Mouse (Mus musculus) embryonic facial prominence, embryonic 15.5 days (tissue): ENCODE results near the gene Yif1b. TPM values are rescaled to one million over a fixed set of nuclear protein-coding genes. Genes with fewer than 3 reads are reported as not detected.

Experiments
- ATAC-seq: fragments of 200-750 bp; cut with Nextera tagmentation; 2 replicates; pipeline ENCODE4 v1.8.0; 2017; ENCODE audit warnings: low read depth, moderate TSS enrichment; ENCODE audit not compliant: insufficient number of reproducible peaks, low FRiP score, low TSS enrichment
- H3K27ac ChIP-seq: fragments of 300-500 bp; sonication (generic); replicated peaks from 2 replicates; pipeline ENCODE4 v1.5.1; 2015; ENCODE audit warnings: mild to moderate bottlenecking, inconsistent platforms
- H3K27me3 ChIP-seq: fragments of 300-500 bp; sonication (generic); 2 replicates; pipeline ENCODE4 v1.6.1; 2015; ENCODE audit warnings: inconsistent platforms
- H3K36me3 ChIP-seq: fragments of 300-500 bp; sonication (generic); 2 replicates; pipeline ENCODE4 v1.6.1; 2015; ENCODE audit warnings: mild to moderate bottlenecking, inconsistent platforms
- H3K4me1 ChIP-seq: fragments of 300-500 bp; sonication (generic); 2 replicates; pipeline ENCODE4 v1.6.1; 2015; ENCODE audit warnings: inconsistent platforms
- H3K4me2 ChIP-seq: fragments of 300-500 bp; sonication (generic); replicated peaks from 2 replicates; pipeline ENCODE4 v1.6.1; 2015; ENCODE audit warnings: mild to moderate bottlenecking, inconsistent platforms
- H3K4me3 ChIP-seq: fragments of 300-500 bp; sonication (generic); replicated peaks from 2 replicates; pipeline ENCODE4 v1.5.1; 2015; ENCODE audit warnings: mild to moderate bottlenecking, inconsistent platforms
- H3K9ac ChIP-seq: fragments of 300-500 bp; sonication (generic); 2 replicates; pipeline ENCODE4 v1.6.1; 2015; ENCODE audit warnings: inconsistent platforms
- H3K9me3 ChIP-seq: fragments of 300-500 bp; sonication (generic); replicated peaks from 2 replicates; pipeline ENCODE4 v1.6.1; 2016; ENCODE audit warnings: inconsistent platforms
- WGBS: fragments of 180-500 bp; shearing (Covaris S2); methylation state at CpG from one replicate; pipeline ENCODE4 v1.1.7; 2015; 5-methylcytosine and 5-hydroxymethylcytosine counted together
- polyA plus RNA-seq: library from polyadenylated mRNA; unstranded; fragments of >200 nt; fragmentation: Nextera tagmentation; extraction: Ambion mirVana; gene quantifications from 2 replicates; pipeline ENCODE4 v1.2.1, GENCODE M21; 2015

The Yif1b gene
- polyA plus RNA-seq, 1 experiment from 2014 or later: 121 TPM

- Histone ChIP-seq H3K4me3 (peak overlapping the region; percentile 61), H3K9ac (peak overlapping the region; percentile 55; the same call in 1 of the 2 replicates), H3K4me1 (peaks cover 21% of the 10 kb centered on the region), H3K36me3 (no peaks in the 10 kb centered on the region), H3K27me3 (peaks cover 27% of the 10 kb centered on the region), H3K27ac (peak overlapping the region; percentile 89; the same call in 1 of the 2 replicates), H3K9me3 (no peaks in the 10 kb centered on the region), H3K4me2 (peak overlapping the region; percentile 99)
- ATAC-seq: 0 out of 2 replicates have a peak, but pooled peaks have one; percentile 1
- WGBS: 10% methylated on average over 21 of the region's 21 CpGs
Observed at GRCm38 (mm10) chr7:29282074-29282554, 44.0 kb downstream of the Yif1b start.

GRCm38 (mm10) chr7:29283876-29284275 lies 45.7 kb downstream of the Yif1b start:
- no peak for ATAC-seq
- Histone ChIP-seq H3K4me1 (peaks cover 26% of the 10 kb centered on the region), H3K4me3 (no peak overlapping the region), H3K27ac (no peak overlapping the region), H3K9me3 (no peaks in the 10 kb centered on the region), H3K9ac (no peak overlapping the region), H3K27me3 (peaks cover 27% of the 10 kb centered on the region), H3K4me2 (no peak overlapping the region), H3K36me3 (no peaks in the 10 kb centered on the region)
- 81% methylated on average over 4 of the region's 4 CpGs for WGBS

- Histone ChIP-seq H3K4me1 (peaks cover 32% of the 10 kb centered on the region), H3K27me3 (peaks cover 27% of the 10 kb centered on the region), H3K27ac (no peak overlapping the region), H3K9ac (no peak overlapping the region), H3K36me3 (no peaks in the 10 kb centered on the region), H3K4me2 (no peak overlapping the region), H3K9me3 (no peaks in the 10 kb centered on the region), H3K4me3 (no peak overlapping the region)
- ATAC-seq: no peak
- 81% methylated on average over 6 of the region's 6 CpGs for WGBS
Observed at GRCm38 (mm10) chr7:29284523-29284922, 46.4 kb downstream of the Yif1b start.

GRCm38 (mm10) chr7:29287481-29287880 lies 49.4 kb downstream of the Yif1b start:
- Histone ChIP-seq H3K9ac (no peak overlapping the region), H3K36me3 (no peaks in the 10 kb centered on the region), H3K9me3 (no peaks in the 10 kb centered on the region), H3K4me2 (no peak overlapping the region), H3K4me1 (peaks cover 38% of the 10 kb centered on the region), H3K4me3 (no peak overlapping the region), H3K27me3 (peaks cover 4% of the 10 kb centered on the region), H3K27ac (no peak overlapping the region)
- ATAC-seq: no peak
- 78% methylated on average over 7 of the region's 7 CpGs for WGBS

- H3K4me1 ChIP-seq: peaks cover 44% of the 10 kb centered on the region
- no peaks in the 10 kb centered on the region for H3K36me3 ChIP-seq
- H3K9me3 ChIP-seq: no peaks in the 10 kb centered on the region
- H3K4me2 ChIP-seq: no peak overlapping the region
- H3K4me3 ChIP-seq: no peak overlapping the region
- no peak overlapping the region for H3K9ac ChIP-seq
- ATAC-seq: no peak
- no peaks in the 10 kb centered on the region for H3K27me3 ChIP-seq
- no peak overlapping the region for H3K27ac ChIP-seq
- 80% methylated on average over 2 of the region's 2 CpGs for WGBS
Observed at GRCm38 (mm10) chr7:29288079-29288478, 50.0 kb downstream of the Yif1b start.

- peak; percentile 55 for ATAC-seq
Observed at GRCm38 (mm10) chr7:29288942-29289638, 51.0 kb downstream of the Yif1b start, which contains the start of gene Ppp1r14a. TSS of gene Ppp1r14a (plus strand) at chr7:29289308.

GRCm38 (mm10) chr7:29289856-29290255 lies 51.7 kb downstream of the Yif1b start:
- Histone ChIP-seq H3K9ac (0 out of 2 replicates have a peak overlapping the region, but pooled peaks have one; percentile 33), H3K4me1 (peaks cover 50% of the 10 kb centered on the region), H3K27me3 (no peaks in the 10 kb centered on the region), H3K36me3 (no peaks in the 10 kb centered on the region), H3K9me3 (no peaks in the 10 kb centered on the region), H3K4me3 (peak overlapping the region; percentile 62), H3K27ac (0 out of 2 replicates have a peak overlapping the region, but pooled peaks have one; percentile 73), H3K4me2 (peak overlapping the region; percentile 92)
- WGBS: 59% methylated on average over 6 of the region's 6 CpGs
- no peak for ATAC-seq

More at GRCm38 (mm10) chr7:29288942-29289638, 51.0 kb downstream of the Yif1b start, which contains the start of gene Ppp1r14a:
- Histone ChIP-seq H3K4me2 (peak within 1 kb of the TSS; percentile 92), H3K9me3 (no peaks in the 10 kb centered on the region), H3K9ac (peak within 1 kb of the TSS; percentile 33), H3K27ac (peak within 1 kb of the TSS; percentile 73), H3K4me1 (peaks cover 50% of the 10 kb centered on the region), H3K36me3 (no peaks in the 10 kb centered on the region), H3K4me3 (peak within 1 kb of the TSS; percentile 62), H3K27me3 (no peaks in the 10 kb centered on the region)
- WGBS: under 1% methylated on average over 53 of the region's 59 CpGs

- H3K27ac ChIP-seq: peak overlapping the region; percentile 48; the same call in 1 of the 2 replicates
- ATAC-seq: no peak
- H3K4me2 ChIP-seq: peak overlapping the region; percentile 19
- no peak overlapping the region for H3K9ac ChIP-seq
- no peaks in the 10 kb centered on the region for H3K36me3 ChIP-seq
- WGBS: 40% methylated on average over 11 of the region's 11 CpGs
- H3K4me3 ChIP-seq: no peak overlapping the region
- H3K27me3 ChIP-seq: no peaks in the 10 kb centered on the region
- no peaks in the 10 kb centered on the region for H3K9me3 ChIP-seq
- H3K4me1 ChIP-seq: peaks cover 50% of the 10 kb centered on the region
Observed at GRCm38 (mm10) chr7:29290691-29291485, 52.8 kb downstream of the Yif1b start.

GRCm38 (mm10) chr7:29291616-29292457 lies 53.7 kb downstream of the Yif1b start:
- H3K9me3 ChIP-seq: no peaks in the 10 kb centered on the region
- H3K4me3 ChIP-seq: no peak overlapping the region
- peaks cover 50% of the 10 kb centered on the region for H3K4me1 ChIP-seq
- H3K36me3 ChIP-seq: no peaks in the 10 kb centered on the region
- ATAC-seq: 0 out of 2 replicates have a peak, but pooled peaks have one; percentile 16
- 31% methylated on average over 6 of the region's 7 CpGs for WGBS
- no peak overlapping the region for H3K9ac ChIP-seq
- H3K4me2 ChIP-seq: no peak overlapping the region
- H3K27me3 ChIP-seq: no peaks in the 10 kb centered on the region
- peak overlapping the region; percentile 34; the same call in 1 of the 2 replicates for H3K27ac ChIP-seq

- Histone ChIP-seq H3K27me3 (no peaks in the 10 kb centered on the region), H3K4me2 (no peak overlapping the region), H3K9ac (no peak overlapping the region), H3K9me3 (no peaks in the 10 kb centered on the region), H3K4me3 (no peak overlapping the region), H3K36me3 (no peaks in the 10 kb centered on the region), H3K27ac (peak overlapping the region; percentile 44; the same call in 1 of the 2 replicates), H3K4me1 (peaks cover 50% of the 10 kb centered on the region)
- 29% methylated on average over 8 of the region's 8 CpGs for WGBS
- no peak for ATAC-seq
Observed at GRCm38 (mm10) chr7:29292458-29293098, 54.4 kb downstream of the Yif1b start.
